Mouse (Mus musculus): ENCODE results near the gene Agbl1.

The Agbl1 gene

GRCm38 (mm10) chr7:76381986-76382385 lies 152.3 kb downstream of the Agbl1 start:
- in situ Hi-C loops (cut with MboI; ENCODE audit: unreplicated experiment in 2 of 2) = no loop called here

GRCm38 (mm10) chr7:76389240-76389639 lies 159.6 kb downstream of the Agbl1 start:
- in situ Hi-C loops (cut with MboI; ENCODE audit: unreplicated experiment in 2 of 2) = no loop called here

- in situ Hi-C loops (cut with MboI; ENCODE audit: unreplicated experiment in 2 of 2) = loop anchor here in 1 of 2 experiments (5.0 kb wide), 2 partner anchors 475 to 550 kb away; no protein-coding TSS in a partner anchor
Observed at GRCm38 (mm10) chr7:76392296-76392940, 162.7 kb downstream of the Agbl1 start.

GRCm38 (mm10) chr7:76392941-76393817 lies 163.5 kb downstream of the Agbl1 start:
- in situ Hi-C loops (cut with MboI; ENCODE audit: unreplicated experiment in 2 of 2) = loop anchor here in 1 of 2 experiments (5.0 kb wide), 2 partner anchors 476 to 549 kb away; no protein-coding TSS in a partner anchor

GRCm38 (mm10) chr7:76407930-76408557 lies 178.4 kb downstream of the Agbl1 start:
- in situ Hi-C loops (cut with MboI; ENCODE audit: unreplicated experiment in 2 of 2) = loop anchor here in 1 of 2 experiments (5.0 kb wide), 1 partner anchor 64 kb away; no protein-coding TSS in a partner anchor

- in situ Hi-C loops (cut with MboI; ENCODE audit: unreplicated experiment in 2 of 2) = loop anchor here in 1 of 2 experiments (5.0 kb wide), 1 partner anchor 63 kb away; no protein-coding TSS in a partner anchor
Observed at GRCm38 (mm10) chr7:76409020-76409419, 179.3 kb downstream of the Agbl1 start.

GRCm38 (mm10) chr7:76410403-76411180 lies 180.9 kb downstream of the Agbl1 start:
- in situ Hi-C loops (cut with MboI; ENCODE audit: unreplicated experiment in 2 of 2) = no loop called here

GRCm38 (mm10) chr7:76411933-76412587 lies 182.4 kb downstream of the Agbl1 start:
- in situ Hi-C loops (cut with MboI; ENCODE audit: unreplicated experiment in 2 of 2) = no loop called here

GRCm38 (mm10) chr7:76416084-76416597 lies 186.5 kb downstream of the Agbl1 start:
- in situ Hi-C loops (cut with MboI; ENCODE audit: unreplicated experiment in 2 of 2) = no loop called here

GRCm38 (mm10) chr7:76438581-76438980 lies 208.9 kb downstream of the Agbl1 start:
- in situ Hi-C loops (cut with MboI; ENCODE audit: unreplicated experiment in 2 of 2) = no loop called here

- in situ Hi-C loops (cut with MboI; ENCODE audit: unreplicated experiment in 2 of 2) = no loop called here
Observed at GRCm38 (mm10) chr7:76438988-76439387, 209.3 kb downstream of the Agbl1 start.

GRCm38 (mm10) chr7:76462361-76463001 lies 232.8 kb downstream of the Agbl1 start:
- in situ Hi-C loops (cut with MboI; ENCODE audit: unreplicated experiment in 2 of 2) = loop anchor here in 1 of 2 experiments (25.0 kb wide), 3 partner anchors 675 to 1150 kb away; partner anchors contain the start of gene Sv2b

- in situ Hi-C loops (cut with MboI; ENCODE audit: unreplicated experiment in 2 of 2) = loop anchor here in 1 of 2 experiments (25.0 kb wide), 3 partner anchors 679 to 1154 kb away; partner anchors contain the start of gene Sv2b
Observed at GRCm38 (mm10) chr7:76466427-76466826, 236.7 kb downstream of the Agbl1 start.

GRCm38 (mm10) chr7:76474233-76474632 lies 244.5 kb downstream of the Agbl1 start:
- in situ Hi-C loops (cut with MboI; ENCODE audit: unreplicated experiment in 2 of 2) = loop anchor here in 1 of 2 experiments (5.0 to 25.0 kb wide), 4 partner anchors 67 to 1162 kb away; partner anchors contain the start of gene Sv2b

GRCm38 (mm10) chr7:76485546-76485945 lies 255.9 kb downstream of the Agbl1 start:
- in situ Hi-C loops (cut with MboI; ENCODE audit: unreplicated experiment in 2 of 2) = no loop called here

GRCm38 (mm10) chr7:76487519-76487918 lies 257.8 kb downstream of the Agbl1 start:
- in situ Hi-C loops (cut with MboI; ENCODE audit: unreplicated experiment in 2 of 2) = no loop called here

GRCm38 (mm10) chr7:76524291-76524690 lies 294.6 kb downstream of the Agbl1 start:
- in situ Hi-C loops (cut with MboI; ENCODE audit: unreplicated experiment in 2 of 2) = loop anchor here in 1 of 2 experiments (25.0 kb wide), 1 partner anchor 413 kb away; no protein-coding TSS in a partner anchor

- in situ Hi-C loops (cut with MboI; ENCODE audit: unreplicated experiment in 2 of 2) = no loop called here
Observed at GRCm38 (mm10) chr7:76546456-76546855, 316.8 kb downstream of the Agbl1 start.

- in situ Hi-C loops (cut with MboI; ENCODE audit: unreplicated experiment in 2 of 2) = no loop called here
Observed at GRCm38 (mm10) chr7:76547313-76547712, 317.6 kb downstream of the Agbl1 start.

Data from v-Abl transformed pro-B cells (cell line).